Mouse (Mus musculus) spleen, adult 18-20 months (tissue): ENCODE data around the gene Olfr676.
"Not testable (repeated sequence)": the region's sequence is repeated elsewhere in the genome, so short reads cannot be mapped to it uniquely, and the experiment has no call there.

ENCODE experiments used
- DNase-seq, 2 experiments: peaks; one replicate each; pipeline ENCODE4 v3.0.0; 2022; ENCODE audit warnings: mixed read lengths in 2 of 2

The Olfr676 gene

GRCm38 (mm10) chr7:105032398-105032797, at the start of gene Olfr676:
TSS of gene Olfr676 (plus strand) at chr7:105032698.
- DNase-seq: no peak

- no peak for DNase-seq
Measured at GRCm38 (mm10) chr7:105001929-105002328, 30.6 kb upstream of the Olfr676 start, which contains the start of gene Olfr672. TSS of gene Olfr672 (minus strand) at chr7:105002029.

- no peak for DNase-seq
Measured at GRCm38 (mm10) chr7:105022530-105022929, 10.0 kb upstream of the Olfr676 start.

GRCm38 (mm10) chr7:105028360-105028759, 4.1 kb upstream of the Olfr676 start, which contains the start of gene Olfr675:
TSS of gene Olfr675 (minus strand) at chr7:105028460.
- DNase-seq: no peak

DNA sequence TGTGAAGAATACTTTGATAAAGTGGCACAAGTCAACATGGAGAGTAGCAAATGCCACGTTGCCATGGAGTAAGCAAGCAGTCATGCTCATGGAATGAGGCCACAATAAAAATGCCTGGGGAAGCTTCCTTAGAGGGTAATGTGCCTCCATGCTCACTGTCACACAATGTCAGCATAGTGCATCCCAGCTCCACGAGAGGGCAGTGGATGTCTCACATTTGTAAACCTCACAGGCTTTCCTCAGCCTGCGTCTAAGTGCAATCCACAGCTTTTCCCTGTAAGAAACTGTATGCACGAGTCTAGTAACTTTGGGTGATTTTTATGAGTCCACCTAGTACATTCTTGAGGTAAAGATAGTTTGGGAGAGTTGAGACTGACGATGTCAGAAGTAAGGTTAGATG, 1.3 kb downstream of the Olfr676 start:
- not testable (repeated sequence) for DNase-seq

DNA sequence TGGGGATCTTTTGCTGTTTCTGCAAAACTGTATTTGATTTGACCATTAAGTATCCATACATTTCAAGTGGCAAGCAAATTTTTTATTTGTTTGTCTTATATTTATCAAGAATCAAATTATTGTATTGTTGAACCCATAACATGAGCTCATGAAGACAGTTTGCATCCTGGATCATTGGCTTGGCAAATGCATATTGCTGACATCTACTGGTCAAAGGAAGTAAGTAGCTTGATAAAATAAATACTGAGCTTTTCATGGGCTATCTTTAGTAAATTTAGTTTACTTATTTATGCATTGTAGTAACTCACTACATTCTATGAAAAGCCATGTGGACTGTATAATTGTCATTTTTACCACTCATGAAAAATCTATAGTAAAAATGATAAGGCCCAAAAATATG, 26.5 kb downstream of the Olfr676 start:
- no peak for DNase-seq

DNA sequence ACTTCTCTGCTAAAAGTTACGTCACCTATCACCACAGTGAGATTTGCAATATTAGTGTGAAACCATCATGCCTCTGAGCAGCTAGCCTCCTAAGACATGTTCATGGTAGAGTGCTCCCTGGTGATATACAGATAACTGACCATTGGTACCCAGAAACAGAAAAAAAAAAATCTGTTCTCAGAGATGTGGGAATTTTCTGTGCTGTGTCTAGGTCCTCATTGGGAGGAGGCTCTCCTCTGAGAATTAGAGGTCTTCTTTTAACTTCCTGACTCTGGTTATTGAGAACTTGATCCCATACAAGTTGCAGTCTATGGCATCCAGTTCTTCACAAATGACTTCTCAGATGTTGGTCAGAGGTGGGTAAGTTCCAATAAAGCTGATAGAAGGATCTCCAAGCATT, 31.7 kb downstream of the Olfr676 start, which contains the start of gene Olfr678:
Gene Olfr678 (plus strand): TSS at position 301 of the 400 bp plus-strand sequence.
- DNase-seq: no peak

- DNase-seq: no peak
Measured at GRCm38 (mm10) chr7:105080905-105081304, 48.4 kb downstream of the Olfr676 start, which contains the start of gene Olfr679. TSS of gene Olfr679 (plus strand) at chr7:105081205.
